Mouse (Mus musculus) myocyte (in vitro differentiated cells): ENCODE data around the gene Tstd1. TPM values are rescaled to one million over a fixed set of nuclear protein-coding genes. Genes with fewer than 3 reads are reported as not detected.

Experiments
- H3K27me3 ChIP-seq: one replicate; pipeline ENCODE4 v1.6.1; 2011; ENCODE audit not compliant: control insufficient read depth, insufficient read depth, insufficient read length
- H3K36me3 ChIP-seq: one replicate; pipeline ENCODE4 v1.6.1; 2011; ENCODE audit not compliant: control insufficient read depth, insufficient read depth
- H3K4me2 ChIP-seq: one replicate; pipeline ENCODE4 v1.6.1; 2011; ENCODE audit warnings: low read depth, control low read depth
- H3K4me3 ChIP-seq: one replicate; pipeline ENCODE4 v1.5.1; 2011; ENCODE audit warnings: mild to moderate bottlenecking, control low read depth, moderate library complexity
- H3K79me2 ChIP-seq: one replicate; pipeline ENCODE4 v1.6.1; 2011; ENCODE audit not compliant: control insufficient read depth, insufficient read depth
- H3ac ChIP-seq: one replicate; pipeline ENCODE4 v1.6.1; 2011; ENCODE audit not compliant: control insufficient read depth, insufficient read length
- CEBPB ChIP-seq: IDR thresholded peaks from 2 replicates; pipeline ENCODE4 v1.6.1; 2011; ENCODE audit warnings: mild to moderate bottlenecking, moderate library complexity; ENCODE audit not compliant: poor library complexity, insufficient read depth, severe bottlenecking
- E2F4 ChIP-seq: IDR thresholded peaks from one replicate; pipeline ENCODE4 v1.6.1; 2011; ENCODE audit warnings: mild to moderate bottlenecking, control low read depth, moderate library complexity; ENCODE audit not compliant: insufficient read depth
- MAX ChIP-seq: IDR thresholded peaks from one replicate; pipeline ENCODE4 v1.6.1; 2011; ENCODE audit warnings: low read depth, mild to moderate bottlenecking, control low read depth
- MYOD1 ChIP-seq, 3 experiments: IDR thresholded peaks; one replicate each; pipeline ENCODE4 v1.6.1; 2011; ENCODE audit warnings: control low read depth in 2 of 3, low read depth in 2 of 3, mild to moderate bottlenecking in 2 of 3, moderate library complexity in 1 of 3; ENCODE audit not compliant: insufficient read length in 2 of 3, control insufficient read depth in 1 of 3
- MYOG ChIP-seq, 3 experiments: IDR thresholded peaks; one replicate each; pipeline ENCODE4 v1.6.1; 2011; ENCODE audit warnings: control low read depth in 2 of 3, low read depth in 2 of 3, mild to moderate bottlenecking in 2 of 3; ENCODE audit not compliant: insufficient read length in 2 of 3, control insufficient read depth in 1 of 3, insufficient read depth in 1 of 3
- POLR2A ChIP-seq: IDR thresholded peaks from one replicate; pipeline ENCODE4 v1.6.1; 2011; ENCODE audit warnings: low read depth, mild to moderate bottlenecking, control low read depth, moderate library complexity; ENCODE audit not compliant: insufficient read length
- POLR2AphosphoS2 ChIP-seq: IDR thresholded peaks from one replicate; pipeline ENCODE4 v1.6.1; 2011; ENCODE audit warnings: low read depth, control low read depth; ENCODE audit not compliant: insufficient read length
- REST ChIP-seq: IDR thresholded peaks from one replicate; pipeline ENCODE4 v1.6.1; 2011; ENCODE audit warnings: mild to moderate bottlenecking, control low read depth, moderate library complexity; ENCODE audit not compliant: insufficient read depth, insufficient read length
- SRF ChIP-seq: IDR thresholded peaks from one replicate; pipeline ENCODE4 v1.6.1; 2011; ENCODE audit warnings: low read depth; ENCODE audit not compliant: control insufficient read depth, insufficient read length
- TCF12 ChIP-seq: IDR thresholded peaks from one replicate; pipeline ENCODE4 v1.6.1; 2011; ENCODE audit warnings: mild to moderate bottlenecking, control low read depth; ENCODE audit not compliant: poor library complexity, insufficient read depth, severe bottlenecking
- TCF3 ChIP-seq: IDR thresholded peaks from one replicate; pipeline ENCODE4 v1.6.1; 2011; ENCODE audit warnings: low read depth, control low read depth; ENCODE audit not compliant: insufficient read length
- USF1 ChIP-seq: IDR thresholded peaks from one replicate; pipeline ENCODE4 v1.6.1; 2011; ENCODE audit warnings: low read depth, mild to moderate bottlenecking, control low read depth, moderate library complexity
- polyA plus RNA-seq: library from polyadenylated mRNA; unstranded; fragments of >200 nt; fragmentation: generic; extraction: Trizol; gene quantifications from one replicate; pipeline ENCODE4 v1.2.1, GENCODE M21; 2012; ENCODE audit warnings: missing spikeins

Tstd1 gene
- polyA plus RNA-seq, 1 experiment = 0.41 TPM

DNA sequence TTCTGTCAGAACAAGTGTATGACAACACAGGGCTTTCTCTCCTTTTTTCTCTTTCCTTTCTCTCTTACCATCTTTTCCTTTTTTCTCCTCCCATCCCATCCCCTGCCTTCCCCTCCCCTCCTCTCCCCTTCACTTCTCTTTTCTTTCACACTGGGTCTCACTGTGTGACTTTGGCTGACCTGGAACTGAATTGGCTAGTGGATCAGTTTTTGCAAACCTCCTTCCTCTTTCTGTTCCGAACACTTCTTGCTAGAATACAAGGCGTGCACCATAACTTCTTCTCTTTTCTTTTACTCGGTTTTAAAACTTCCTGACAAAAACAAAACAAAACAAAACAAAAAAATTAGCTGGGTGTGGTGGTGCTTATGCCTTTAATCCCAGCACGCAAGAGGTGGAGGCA lies 47.9 kb downstream of the Tstd1 start:
- Histone ChIP-seq H3K79me2 (no peaks in the 10 kb centered on the region), H3K27me3 (no peaks in the 10 kb centered on the region), H3ac (no peak overlapping the region), H3K36me3 (peaks cover 4% of the 10 kb centered on the region), H3K4me3 (no peak overlapping the region), H3K4me2 (no peak overlapping the region)
- TF ChIP-seq POLR2A (no peak), POLR2AphosphoS2 (no peak), REST (no peak)

DNA sequence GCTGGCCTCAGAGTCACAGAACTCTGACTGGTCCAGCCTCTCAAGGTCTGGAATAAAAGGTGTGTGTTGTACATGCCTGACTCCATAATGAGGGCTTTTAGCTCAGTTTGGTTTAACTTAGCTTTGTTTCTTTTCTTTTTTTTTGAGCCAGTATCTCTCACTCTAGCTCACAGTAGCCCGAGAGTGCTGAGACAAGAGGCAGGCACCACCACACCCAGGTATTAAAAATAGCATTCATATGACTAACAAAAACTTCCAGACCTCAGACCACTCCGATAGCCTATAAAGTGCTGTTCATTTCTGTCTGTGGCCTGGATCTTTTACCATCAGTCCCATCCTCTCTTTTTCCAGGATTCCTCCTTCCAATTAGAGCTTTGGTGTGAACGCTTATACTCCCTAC lies 51.0 kb downstream of the Tstd1 start:
- no peaks in the 10 kb centered on the region for H3K36me3 ChIP-seq
- no peaks in the 10 kb centered on the region for H3K79me2 ChIP-seq
- no peak overlapping the region for H3ac ChIP-seq
- no peak overlapping the region for H3K4me3 ChIP-seq
- no peak for TF ChIP-seq E2F4
- TF ChIP-seq CEBPB = no peak
- no peak for TF ChIP-seq POLR2AphosphoS2
- TF ChIP-seq TCF3 = no peak
- no peak for TF ChIP-seq REST
- TF ChIP-seq USF1 = no peak
- TF ChIP-seq POLR2A = no peak
- TF ChIP-seq TCF12 = no peak
- no peak for TF ChIP-seq MAX
- no peak for TF ChIP-seq MYOD1 (IDR thresholded peaks at IDR 0.05; ENCODE audit: control insufficient read depth in 1 of 3, insufficient read length in 2 of 3, low read depth in 2 of 3)
- no peak for TF ChIP-seq SRF
- no peak for TF ChIP-seq MYOG (IDR thresholded peaks at IDR 0.05; ENCODE audit: control insufficient read depth in 1 of 3, insufficient read depth in 1 of 3, insufficient read length in 2 of 3, low read depth in 2 of 3)
- peak overlapping the region; percentile 93 for H3K4me2 ChIP-seq
- H3K27me3 ChIP-seq = no peaks in the 10 kb centered on the region

Other genes starting within 250 kb of the Tstd1 start
- 0.05 TPM for gene Pcp4l1, start 222.6 kb upstream of the Tstd1 start, polyA plus RNA-seq
- gene Nr1i3, start 204.9 kb upstream of the Tstd1 start, polyA plus RNA-seq = 0.06 TPM
- gene Tomm40l, start 196.4 kb upstream of the Tstd1 start, polyA plus RNA-seq = 49.4 TPM
- not detected for gene Apoa2, start 193.8 kb upstream of the Tstd1 start, polyA plus RNA-seq
- gene Fcer1g, start 184.5 kb upstream of the Tstd1 start, polyA plus RNA-seq = not detected
- gene Adamts4, start 168.5 kb upstream of the Tstd1 start, polyA plus RNA-seq = 15.0 TPM
- gene Ndufs2, start 167.5 kb upstream of the Tstd1 start, polyA plus RNA-seq = 409 TPM
- gene B4galt3, start 148.5 kb upstream of the Tstd1 start, polyA plus RNA-seq = 19.3 TPM
- 11.7 TPM for gene Ppox, start 137.7 kb upstream of the Tstd1 start, polyA plus RNA-seq
- gene Usp21, start 130.9 kb upstream of the Tstd1 start, polyA plus RNA-seq = 21.0 TPM
- 116 TPM for gene Ufc1, start 123.8 kb upstream of the Tstd1 start, polyA plus RNA-seq
- gene Dedd, start 89.7 kb upstream of the Tstd1 start, polyA plus RNA-seq = 59.9 TPM
- gene Nit1, start 73.2 kb upstream of the Tstd1 start, polyA plus RNA-seq = 31.8 TPM
- 111 TPM for gene Pfdn2, start 73.2 kb upstream of the Tstd1 start, polyA plus RNA-seq
- not detected for gene Klhdc9, start 58.1 kb upstream of the Tstd1 start, polyA plus RNA-seq
- 0.08 TPM for gene Nectin4, start 48.8 kb upstream of the Tstd1 start, polyA plus RNA-seq
- 0.02 TPM for gene Arhgap30, start 29.9 kb upstream of the Tstd1 start, polyA plus RNA-seq
- 106 TPM for gene Usf1, start 7.6 kb upstream of the Tstd1 start, polyA plus RNA-seq
- 24.2 TPM for gene F11r, start 18.7 kb downstream of the Tstd1 start, polyA plus RNA-seq
- gene Alyref2, start 84.6 kb downstream of the Tstd1 start, polyA plus RNA-seq = 6.6 TPM
- not detected for gene Itln1, start 116.4 kb downstream of the Tstd1 start, polyA plus RNA-seq
- gene Cd244a, start 140.3 kb downstream of the Tstd1 start, polyA plus RNA-seq = 0.04 TPM
- gene Ly9, start 188.5 kb downstream of the Tstd1 start, polyA plus RNA-seq = not detected
- not detected for gene Slamf7, start 234.2 kb downstream of the Tstd1 start, polyA plus RNA-seq